Mouse (Mus musculus) CH12.LX (cell line): Measurements from ENCODE around the gene Etv6. TPM values are rescaled to one million over a fixed set of nuclear protein-coding genes. Genes with fewer than 3 reads are reported as not detected.

Experiments
- DNase-seq: peaks from one replicate; pipeline ENCODE4 v3.0.0-alpha.2; 2013; ENCODE audit errors: extremely low read depth
- H3K27ac ChIP-seq: 2 replicates; pipeline ENCODE4 v1.5.1; 2012; ENCODE audit warnings: low read depth, mild to moderate bottlenecking, control low read depth, moderate library complexity; ENCODE audit not compliant: insufficient read depth
- H3K27me3 ChIP-seq: replicated peaks from 2 replicates; pipeline ENCODE3; 2012; ENCODE audit warnings: inconsistent platforms
- H3K36me3 ChIP-seq, 2 experiments: replicated peaks in 1 of 2; 2 replicates each; pipeline versions ENCODE3 to v1.6.1; 2012; ENCODE audit warnings: inconsistent platforms in 1 of 2, low read length in 1 of 2, mild to moderate bottlenecking in 1 of 2, mixed read lengths in 1 of 2, moderate library complexity in 1 of 2; ENCODE audit not compliant: control insufficient read depth in 1 of 2, insufficient read depth in 1 of 2
- H3K4me1 ChIP-seq, 2 experiments: 2 replicates each; pipeline ENCODE4 v1.6.1; 2012; ENCODE audit warnings: inconsistent platforms in 1 of 2, moderate library complexity in 1 of 2; ENCODE audit not compliant: insufficient read depth in 2 of 2, control insufficient read depth in 1 of 2
- H3K4me2 ChIP-seq: 2 replicates; pipeline ENCODE4 v1.6.1; 2012; ENCODE audit warnings: low read depth, mild to moderate bottlenecking, control low read depth; ENCODE audit not compliant: poor library complexity, insufficient read depth, severe bottlenecking
- H3K4me3 ChIP-seq, 3 experiments: fragments of 150-350 bp in 1 of 3; sonication (generic) in 1 of 3; replicated peaks in 1 of 3; 2 replicates each; pipeline versions ENCODE3 to v1.5.1; 2011 to 2012; ENCODE audit warnings: low read depth in 2 of 3, low read length in 2 of 3, mild to moderate bottlenecking in 2 of 3, moderate library complexity in 2 of 3, control low read depth in 1 of 3, improper control_type of control experiment in 1 of 3, inconsistent platforms in 1 of 3, mixed read lengths in 1 of 3; ENCODE audit not compliant: poor library complexity in 1 of 3
- H3K79me2 ChIP-seq: replicated peaks from 2 replicates; pipeline ENCODE4 v1.6.1; 2012; ENCODE audit warnings: mild to moderate bottlenecking, moderate library complexity; ENCODE audit not compliant: control insufficient read depth, poor library complexity, insufficient read depth, severe bottlenecking; ENCODE audit errors: extremely low read depth
- H3K9ac ChIP-seq: 2 replicates; pipeline ENCODE4 v1.6.1; 2012; ENCODE audit warnings: low read depth, mild to moderate bottlenecking, control low read depth, moderate library complexity; ENCODE audit not compliant: insufficient read depth
- H3K9me3 ChIP-seq: replicated peaks from 2 replicates; pipeline ENCODE3; 2012; ENCODE audit warnings: low read length, inconsistent platforms, mixed read lengths
- BHLHE40 ChIP-seq: IDR thresholded peaks from 2 replicates; pipeline ENCODE4 v1.6.1; 2011; ENCODE audit warnings: mild to moderate bottlenecking, low read depth, low read length, improper control_type of control experiment
- CHD1 ChIP-seq: IDR thresholded peaks from 2 replicates; pipeline ENCODE4 v1.6.1; 2012; ENCODE audit warnings: low read depth, low read length, improper control_type of control experiment, inconsistent platforms
- CHD2 ChIP-seq: IDR thresholded peaks from 2 replicates; pipeline ENCODE4 v1.6.1; 2011; ENCODE audit warnings: low read length, improper control_type of control experiment
- ELF1 ChIP-seq: IDR thresholded peaks from 2 replicates; pipeline ENCODE4 v1.6.1; 2014; ENCODE audit warnings: low read depth, mild to moderate bottlenecking, inconsistent platforms, low read length, improper control_type of control experiment
- EP300 ChIP-seq: IDR thresholded peaks from 2 replicates; pipeline ENCODE4 v1.6.1; 2011; ENCODE audit warnings: low read length, improper control_type of control experiment
- GABPA ChIP-seq: IDR thresholded peaks from 2 replicates; pipeline ENCODE4 v1.6.1; 2012; ENCODE audit warnings: low read depth, low read length, improper control_type of control experiment, inconsistent platforms; ENCODE audit not compliant: insufficient replicate concordance
- HCFC1 ChIP-seq: IDR thresholded peaks from 2 replicates; pipeline ENCODE4 v1.6.1; 2012; ENCODE audit warnings: low read depth, mild to moderate bottlenecking, inconsistent platforms, low read length, improper control_type of control experiment
- JUN ChIP-seq: IDR thresholded peaks from 2 replicates; pipeline ENCODE4 v1.6.1; 2011; ENCODE audit warnings: low read depth, mild to moderate bottlenecking, low read length, improper control_type of control experiment, moderate library complexity; ENCODE audit not compliant: insufficient read depth
- MAX ChIP-seq: IDR thresholded peaks from 2 replicates; pipeline ENCODE4 v1.6.1; 2011; ENCODE audit warnings: low read length, improper control_type of control experiment
- MAZ ChIP-seq: IDR thresholded peaks from 2 replicates; pipeline ENCODE4 v1.6.1; 2012; ENCODE audit warnings: low read depth, mild to moderate bottlenecking, inconsistent platforms, low read length, improper control_type of control experiment, moderate library complexity
- MEF2A ChIP-seq: IDR thresholded peaks from 2 replicates; pipeline ENCODE4 v1.6.1; 2014; ENCODE audit warnings: low read depth, mild to moderate bottlenecking, inconsistent platforms, low read length, improper control_type of control experiment, borderline replicate concordance
- MYC ChIP-seq: IDR thresholded peaks from 2 replicates; pipeline ENCODE4 v1.6.1; 2011; ENCODE audit warnings: low read depth, mild to moderate bottlenecking, improper control_type of control experiment, low read length
- NELFE ChIP-seq: IDR thresholded peaks from 2 replicates; pipeline ENCODE4 v1.6.1; 2011; ENCODE audit warnings: low read depth, low read length, improper control_type of control experiment
- PAX5 ChIP-seq: IDR thresholded peaks from 2 replicates; pipeline ENCODE4 v1.6.1; 2012; ENCODE audit warnings: low read length, inconsistent platforms, mixed read lengths
- POLR2A ChIP-seq: IDR thresholded peaks from 2 replicates; pipeline ENCODE4 v1.6.1; 2011; ENCODE audit warnings: low read depth, mild to moderate bottlenecking, improper control_type of control experiment, low read length
- RCOR1 ChIP-seq: conservative IDR thresholded peaks from 2 replicates; pipeline ENCODE4 v1.6.1; 2012; ENCODE audit warnings: low read depth, mild to moderate bottlenecking, inconsistent platforms, low read length, improper control_type of control experiment
- SIN3A ChIP-seq: IDR thresholded peaks from 2 replicates; pipeline ENCODE4 v1.6.1; 2012; ENCODE audit warnings: low read length, improper control_type of control experiment, inconsistent platforms
- TCF12 ChIP-seq: IDR thresholded peaks from 2 replicates; pipeline ENCODE4 v1.6.1; 2014; ENCODE audit warnings: low read depth, mild to moderate bottlenecking, inconsistent platforms, low read length, improper control_type of control experiment
- USF1 ChIP-seq: IDR thresholded peaks from 2 replicates; pipeline ENCODE4 v1.6.1; 2014; ENCODE audit warnings: low read depth, mild to moderate bottlenecking, inconsistent platforms, low read length, improper control_type of control experiment
- USF2 ChIP-seq: conservative IDR thresholded peaks from 2 replicates; pipeline ENCODE4 v1.6.1; 2011; ENCODE audit warnings: low read depth, low read length, improper control_type of control experiment
- ZC3H11A ChIP-seq: IDR thresholded peaks from 2 replicates; pipeline ENCODE4 v1.6.1; 2012; ENCODE audit warnings: low read depth, mild to moderate bottlenecking, inconsistent platforms, low read length, improper control_type of control experiment
- ZMIZ1 ChIP-seq: IDR thresholded peaks from 2 replicates; pipeline ENCODE4 v1.6.1; 2012; ENCODE audit warnings: low read depth, mild to moderate bottlenecking, inconsistent platforms, low read length, improper control_type of control experiment
- ZNF384 ChIP-seq: IDR thresholded peaks from 2 replicates; pipeline ENCODE4 v1.6.1; 2012; ENCODE audit warnings: low read depth, low read length, improper control_type of control experiment, inconsistent platforms
- dilution Hi-C: fragments of 300-500 bp; cut with MboI; formaldehyde crosslinking; loops from 2 replicates; pipeline ENCODE4 v1.14.3; 2020; ENCODE audit warnings: low sequenced_read_pairs; ENCODE audit not compliant: extremely low pct_unique_long_range_greater_than_20kb, extremely low pct_ligation_motif_present
- in situ Hi-C: fragments of 300-500 bp; cut with MboI; formaldehyde crosslinking; loops from 3 replicates; pipeline ENCODE4 v1.14.3; 2019; ENCODE audit warnings: low sequenced_read_pairs, low pct_ligation_motif_present, low pct_unique_long_range_greater_than_20kb, mixed read lengths
- polyA plus RNA-seq: library from polyadenylated mRNA; unstranded; fragments of >175 nt; gene quantifications from 2 replicates; pipeline ENCODE4 v1.2.1, GENCODE M21; 2012; ENCODE audit warnings: low read depth; ENCODE audit not compliant: insufficient read length
- total RNA-seq, 2 experiments: library from RNA; depleted of rRNA; stranded (reverse); fragments of 300-350 nt in 1 of 2; fragments of >200 nt in 1 of 2; gene quantifications; 2 replicates each; pipeline ENCODE4 v1.2.3; 2012 to 2014

Gene Etv6
- total and polyA plus RNA-seq, 3 experiments: 7.6 to 29.5 (median 10.1) TPM

GRCm38 (mm10) chr6:134067536-134067935 lies 32.0 kb downstream of the Etv6 start:
- no peak overlapping the region for H3K27ac ChIP-seq
- no peak overlapping the region for H3K4me2 ChIP-seq
- in situ Hi-C loops (no loop called here), dilution Hi-C loops (no loop called here)
- H3K9ac ChIP-seq: no peak overlapping the region
- no peaks in the 10 kb centered on the region for H3K9me3 ChIP-seq
- TF ChIP-seq CHD2: no peak
- TF ChIP-seq ZMIZ1: no peak
- TF ChIP-seq HCFC1: no peak
- no peak for TF ChIP-seq PAX5
- TF ChIP-seq SIN3A: no peak
- no peak for TF ChIP-seq MAX
- TF ChIP-seq NELFE: no peak
- TF ChIP-seq POLR2A: no peak
- TF ChIP-seq, all 38 proteins: peak for 0
- Histone ChIP-seq H3K4me1 (peaks cover 12 to 69% of the 10 kb centered on the region in 2 experiments), H3K36me3 (peaks cover 2 to 77% of the 10 kb centered on the region in 2 experiments), H3K27me3 (no peaks in the 10 kb centered on the region), H3K79me2 (peaks cover 18% of the 10 kb centered on the region), H3K4me3 (no peak overlapping the region)
- no peak for DNase-seq

GRCm38 (mm10) chr6:134072439-134072838 lies 36.9 kb downstream of the Etv6 start:
- no peak overlapping the region for H3K4me2 ChIP-seq
- 0 out of 2 replicates have a peak, but pooled peaks cover 8% of the 10 kb centered on the region for H3K79me2 ChIP-seq
- H3K27me3 ChIP-seq: no peaks in the 10 kb centered on the region
- H3K4me1 ChIP-seq: peaks cover 0 to 50% of the 10 kb centered on the region in 2 experiments; a peak in 2 of 4 replicates
- in situ Hi-C loops: no loop called here
- H3K9me3 ChIP-seq: no peaks in the 10 kb centered on the region
- H3K4me3 ChIP-seq: no peak overlapping the region
- no peak overlapping the region for H3K27ac ChIP-seq
- dilution Hi-C loops: no loop called here
- DNase-seq: no peak
- H3K9ac ChIP-seq: no peak overlapping the region
- peaks cover 2 to 85% of the 10 kb centered on the region in 2 experiments for H3K36me3 ChIP-seq
- TF ChIP-seq BHLHE40 (no peak), CHD1 (no peak)

GRCm38 (mm10) chr6:134072906-134073305 lies 37.4 kb downstream of the Etv6 start:
- in situ Hi-C loops: no loop called here
- DNase-seq: no peak
- H3K4me3 ChIP-seq: no peak overlapping the region
- dilution Hi-C loops: no loop called here
- peaks cover 2 to 86% of the 10 kb centered on the region in 2 experiments for H3K36me3 ChIP-seq
- no peaks in the 10 kb centered on the region for H3K9me3 ChIP-seq
- no peak for TF ChIP-seq MEF2A
- TF ChIP-seq ZC3H11A: no peak
- TF ChIP-seq RCOR1: no peak
- TF ChIP-seq JUN: no peak
- no peak for TF ChIP-seq GABPA
- no peak for TF ChIP-seq USF1
- no peak for TF ChIP-seq MAZ
- no peak for TF ChIP-seq TCF12
- no peak for TF ChIP-seq USF2
- no peak for TF ChIP-seq ZMIZ1
- TF ChIP-seq SIN3A: no peak
- TF ChIP-seq MAX: no peak
- no peak for TF ChIP-seq ZNF384
- no peak for TF ChIP-seq POLR2A
- TF ChIP-seq ELF1: no peak
- TF ChIP-seq EP300: no peak
- no peak for TF ChIP-seq BHLHE40
- TF ChIP-seq MYC: no peak
- 0 out of 2 replicates have a peak, but pooled peaks cover 8% of the 10 kb centered on the region for H3K79me2 ChIP-seq
- H3K4me1 ChIP-seq: peaks cover 0 to 49% of the 10 kb centered on the region in 2 experiments; a peak in 2 of 4 replicates
- no peak overlapping the region for H3K27ac ChIP-seq
- no peak overlapping the region for H3K4me2 ChIP-seq
- H3K9ac ChIP-seq: no peak overlapping the region
- no peaks in the 10 kb centered on the region for H3K27me3 ChIP-seq
